Mouse (Mus musculus): ENCODE results near the gene 4931429L15Rik. TPM values are rescaled to one million over a fixed set of nuclear protein-coding genes. Genes with fewer than 3 reads are reported as not detected.

Gene 4931429L15Rik
- polyA plus RNA-seq, 1 experiment from 2014 or later = not detected

DNA sequence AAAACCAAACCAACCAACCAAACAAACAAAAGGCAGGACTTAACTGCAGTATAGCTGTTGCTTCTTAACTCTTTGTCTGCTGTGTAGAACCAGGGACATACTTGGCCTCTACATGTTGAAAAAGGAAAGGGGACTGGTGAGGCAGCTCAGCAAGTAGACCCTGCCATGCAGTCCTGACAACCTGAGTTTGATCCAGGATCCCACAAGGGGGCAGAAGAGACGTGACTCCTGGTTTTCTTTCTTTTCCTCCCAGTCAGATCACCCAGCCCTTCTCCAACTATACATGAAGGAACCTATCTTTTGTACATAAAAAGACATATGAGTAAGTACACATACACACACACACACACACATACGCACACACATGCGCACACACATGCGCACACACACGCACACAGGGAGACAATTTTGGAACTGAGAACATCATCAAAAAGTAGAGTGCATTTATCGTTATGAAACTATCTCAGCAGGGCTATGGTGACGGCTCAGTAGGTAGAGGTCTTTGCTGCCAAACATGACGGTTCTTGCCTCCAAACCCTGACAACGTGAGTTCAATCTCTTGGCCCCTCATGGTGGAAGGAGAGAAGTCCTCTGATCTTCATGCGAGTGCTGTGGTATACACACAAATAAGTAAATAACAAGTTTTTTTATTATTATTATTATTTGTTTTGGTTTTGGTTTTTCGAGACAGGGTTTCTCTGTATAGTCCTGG is 7.1 kb upstream of the 4931429L15Rik start:
- H3K9me3 ChIP-seq = no peaks in the 10 kb centered on the region
- 87% methylated on average over 11 of the region's 11 CpGs for WGBS
- no peak overlapping the region for H3K4me3 ChIP-seq
- H3K4me2 ChIP-seq = no peak overlapping the region
- peaks cover 11% of the 10 kb centered on the region for H3K4me1 ChIP-seq
- H3K27ac ChIP-seq = no peak overlapping the region
- ATAC-seq (ENCODE audit: borderline replicate concordance, extremely low read depth, low FRiP score, low TSS enrichment) = no peak
- H3K36me3 ChIP-seq = no peaks in the 10 kb centered on the region
- 0 out of 2 replicates have a peak, but pooled peaks cover 8% of the 10 kb centered on the region for H3K27me3 ChIP-seq
- no peak overlapping the region for H3K9ac ChIP-seq

DNA sequence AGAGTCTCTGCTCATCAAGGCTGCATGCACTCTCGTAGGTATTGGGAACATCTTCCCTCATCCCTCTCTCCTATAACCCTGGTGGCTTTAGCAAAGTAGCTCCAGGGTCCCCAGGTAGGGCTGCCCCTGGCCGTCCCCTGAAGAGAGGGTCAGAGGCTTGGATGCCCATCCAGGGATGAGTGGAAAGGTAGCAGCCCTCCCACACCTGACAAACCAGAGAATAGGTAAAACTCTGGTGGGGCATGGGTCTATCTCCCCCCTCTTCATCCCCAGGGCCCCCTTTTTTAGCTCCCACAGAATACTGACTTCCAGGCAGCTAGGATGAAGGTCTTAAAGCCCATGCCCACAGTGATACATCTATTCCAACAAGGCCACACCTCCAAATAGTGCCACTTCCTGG is 675 bp upstream of the 4931429L15Rik start:
- Histone ChIP-seq H3K9me3 (no peaks in the 10 kb centered on the region), H3K4me3 (no peak overlapping the region), H3K27me3 (no peaks in the 10 kb centered on the region), H3K9ac (no peak overlapping the region), H3K27ac (no peak overlapping the region), H3K36me3 (no peaks in the 10 kb centered on the region), H3K4me1 (no peaks in the 10 kb centered on the region), H3K4me2 (no peak overlapping the region)
- 79% methylated on average over 2 of the region's 2 CpGs for WGBS
- no peak for ATAC-seq (ENCODE audit: borderline replicate concordance, extremely low read depth, low FRiP score, low TSS enrichment)

DNA sequence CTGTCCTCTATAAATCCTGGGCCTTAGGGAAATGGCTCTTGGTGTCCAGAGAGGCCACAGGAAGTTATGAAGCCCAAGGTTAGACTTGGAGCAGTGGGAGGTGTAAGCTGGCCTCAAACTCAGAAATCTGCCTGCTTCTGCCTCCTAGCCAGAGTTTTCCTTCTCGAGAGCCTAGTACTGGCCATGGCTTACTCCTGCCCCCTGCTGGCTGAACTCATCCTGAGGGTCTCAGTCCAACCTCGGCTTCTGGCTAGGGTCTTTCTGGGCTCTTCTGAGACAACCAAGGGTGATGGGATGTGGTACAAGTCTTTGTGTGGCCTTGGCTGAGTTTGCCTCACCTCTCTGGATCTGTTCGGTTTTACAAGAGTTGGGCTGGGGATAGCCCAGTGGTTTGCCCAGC is 1.8 kb downstream of the 4931429L15Rik start:
- ATAC-seq (ENCODE audit: borderline replicate concordance, extremely low read depth, low FRiP score, low TSS enrichment) = no peak
- Histone ChIP-seq H3K9me3 (no peaks in the 10 kb centered on the region), H3K9ac (no peak overlapping the region), H3K4me3 (no peak overlapping the region), H3K27me3 (no peaks in the 10 kb centered on the region), H3K4me2 (no peak overlapping the region), H3K36me3 (no peaks in the 10 kb centered on the region), H3K4me1 (no peaks in the 10 kb centered on the region), H3K27ac (no peak overlapping the region)
- 86% methylated on average over 3 of the region's 3 CpGs for WGBS

DNA sequence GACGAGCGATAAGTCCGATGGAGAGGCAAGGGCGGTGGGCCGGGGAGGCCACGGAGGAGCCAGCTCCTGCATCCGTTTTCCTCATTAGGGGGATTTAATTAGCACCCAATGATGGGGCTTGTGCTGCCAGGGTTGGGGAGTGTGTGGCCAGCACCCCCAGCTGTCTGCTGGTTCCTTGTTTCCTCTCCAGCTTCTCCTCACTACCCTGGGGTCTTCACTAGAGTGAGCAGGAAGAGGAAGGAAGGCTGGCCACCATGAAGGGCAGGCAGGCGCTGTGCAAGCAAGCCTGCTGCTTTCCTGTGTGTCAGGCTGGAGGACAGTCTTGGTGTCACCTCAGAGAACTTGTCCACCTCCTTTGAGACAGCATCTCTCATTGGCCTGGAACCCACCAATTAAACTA is 2.9 kb downstream of the 4931429L15Rik start:
- no peak overlapping the region for H3K9ac ChIP-seq
- H3K27ac ChIP-seq = no peak overlapping the region
- H3K36me3 ChIP-seq = no peaks in the 10 kb centered on the region
- H3K9me3 ChIP-seq = no peaks in the 10 kb centered on the region
- no peaks in the 10 kb centered on the region for H3K27me3 ChIP-seq
- no peaks in the 10 kb centered on the region for H3K4me1 ChIP-seq
- ATAC-seq (ENCODE audit: borderline replicate concordance, extremely low read depth, low FRiP score, low TSS enrichment) = no peak
- H3K4me3 ChIP-seq = no peak overlapping the region
- no peak overlapping the region for H3K4me2 ChIP-seq
- 56% methylated on average over 8 of the region's 8 CpGs for WGBS

DNA sequence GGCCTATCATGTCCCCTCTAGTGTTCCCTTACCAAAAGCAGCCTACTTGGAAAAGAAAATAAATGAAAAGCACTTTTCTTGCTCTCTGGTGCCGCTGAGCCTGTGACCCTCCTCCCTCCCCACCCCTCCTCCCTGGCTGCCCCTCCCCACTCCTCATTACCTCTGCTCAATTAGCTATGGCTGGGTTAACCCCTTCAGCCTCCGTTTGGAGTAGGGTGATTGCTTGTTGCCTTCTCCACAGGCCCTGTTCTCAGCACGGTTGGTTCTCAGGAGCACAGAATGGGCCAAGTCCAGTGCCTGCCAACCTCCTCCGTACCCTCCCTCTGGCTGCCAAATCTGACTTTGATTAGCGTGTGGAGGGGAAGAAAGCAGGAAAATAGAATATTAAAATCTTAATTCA is 3.4 kb downstream of the 4931429L15Rik start:
- no peak overlapping the region for H3K4me3 ChIP-seq
- WGBS = 35% methylated on average over 5 of the region's 5 CpGs
- H3K36me3 ChIP-seq = no peaks in the 10 kb centered on the region
- H3K4me2 ChIP-seq = no peak overlapping the region
- no peak overlapping the region for H3K9ac ChIP-seq
- no peak overlapping the region for H3K27ac ChIP-seq
- no peaks in the 10 kb centered on the region for H3K4me1 ChIP-seq
- H3K27me3 ChIP-seq = no peaks in the 10 kb centered on the region
- ATAC-seq (ENCODE audit: borderline replicate concordance, extremely low read depth, low FRiP score, low TSS enrichment) = no peak
- H3K9me3 ChIP-seq = no peaks in the 10 kb centered on the region

DNA sequence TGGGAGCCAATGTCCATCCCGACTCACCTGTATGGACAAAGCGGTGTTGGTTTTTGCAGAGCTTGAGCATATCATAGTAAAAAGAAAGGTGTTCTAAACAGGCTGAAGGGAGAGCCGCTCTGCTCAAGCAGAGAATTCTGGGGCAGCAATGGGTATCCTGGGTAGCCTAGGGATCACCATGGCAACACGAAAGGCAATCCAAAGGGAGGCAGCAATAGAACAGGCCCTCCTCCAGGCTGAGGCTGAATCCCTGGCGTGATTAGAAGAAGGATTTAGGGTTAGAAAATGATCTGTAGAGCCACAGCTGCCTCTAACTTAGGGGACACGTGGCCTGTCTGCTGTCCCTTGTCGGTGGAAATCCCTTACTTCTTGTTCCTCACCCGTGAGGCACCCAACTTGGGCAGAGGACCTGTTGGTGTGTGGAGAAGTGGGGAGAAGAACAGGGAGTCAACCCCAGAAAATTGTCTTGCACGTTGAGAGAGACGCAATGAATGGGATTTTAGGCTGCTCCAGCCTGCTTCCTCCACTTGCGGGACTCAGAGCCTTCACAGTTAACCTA is 3.9 kb downstream of the 4931429L15Rik start:
- Histone ChIP-seq H3K4me3 (no peak overlapping the region), H3K36me3 (no peaks in the 10 kb centered on the region), H3K4me2 (no peak overlapping the region), H3K27me3 (no peaks in the 10 kb centered on the region), H3K9me3 (no peaks in the 10 kb centered on the region), H3K9ac (no peak overlapping the region), H3K4me1 (no peaks in the 10 kb centered on the region), H3K27ac (no peak overlapping the region)
- WGBS = 61% methylated on average over 11 of the region's 11 CpGs
- no peak for ATAC-seq (ENCODE audit: borderline replicate concordance, extremely low read depth, low FRiP score, low TSS enrichment)

DNA sequence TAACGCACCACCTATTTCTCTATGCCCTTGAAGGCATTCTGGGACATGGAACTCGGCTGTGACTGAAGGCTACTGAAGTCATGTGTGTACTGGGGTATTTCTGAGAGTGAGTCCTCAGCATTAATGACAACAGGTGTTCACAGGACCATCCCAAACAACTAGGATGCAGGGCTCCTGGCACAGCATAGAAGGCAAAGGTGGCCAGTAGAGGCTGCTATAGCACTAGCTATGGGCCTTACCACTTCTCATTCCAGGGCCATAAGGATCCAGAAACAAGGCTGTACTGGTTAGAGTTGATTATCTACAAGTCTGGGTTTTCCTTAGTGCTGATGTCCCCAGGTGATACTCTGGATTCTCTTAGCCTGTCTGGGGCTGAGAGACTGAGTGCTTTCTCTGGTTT is 4.9 kb downstream of the 4931429L15Rik start:
- H3K4me2 ChIP-seq = no peak overlapping the region
- 42% methylated on average over 2 of the region's 2 CpGs for WGBS

DNA sequence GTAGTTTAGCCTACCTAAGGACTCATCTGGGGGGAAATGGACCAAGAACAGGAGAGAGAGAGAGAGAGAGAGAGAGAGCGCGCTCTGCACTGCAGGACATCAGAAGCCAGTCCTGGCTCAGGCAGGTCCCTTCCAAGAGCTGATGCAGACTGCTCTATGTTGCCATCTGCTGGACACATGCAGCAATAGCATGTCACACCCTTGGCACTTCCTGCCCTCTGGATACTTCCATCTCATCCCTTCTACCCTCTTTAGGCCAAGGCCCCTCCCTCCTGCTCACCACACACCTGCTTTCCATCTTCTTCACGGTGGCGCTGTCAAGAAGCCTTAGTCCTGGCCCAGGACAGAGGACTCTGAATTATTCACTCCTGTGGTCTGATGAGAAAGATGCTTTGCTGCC is 5.3 kb downstream of the 4931429L15Rik start:
- Histone ChIP-seq H3K4me3 (no peak overlapping the region), H3K27me3 (no peaks in the 10 kb centered on the region), H3K4me1 (no peaks in the 10 kb centered on the region), H3K9ac (no peak overlapping the region), H3K4me2 (no peak overlapping the region), H3K36me3 (no peaks in the 10 kb centered on the region), H3K9me3 (no peaks in the 10 kb centered on the region), H3K27ac (no peak overlapping the region)
- peak; percentile 63; the same call in 1 of the 2 replicates for ATAC-seq (ENCODE audit: borderline replicate concordance, extremely low read depth, low FRiP score, low TSS enrichment)
- 5% methylated on average over 4 of the region's 4 CpGs for WGBS

More for the DNA sequence above, 4.9 kb downstream of the 4931429L15Rik start:
- Histone ChIP-seq H3K9me3 (no peaks in the 10 kb centered on the region), H3K9ac (no peak overlapping the region), H3K4me1 (no peaks in the 10 kb centered on the region), H3K27me3 (no peaks in the 10 kb centered on the region), H3K4me3 (no peak overlapping the region), H3K36me3 (no peaks in the 10 kb centered on the region), H3K27ac (no peak overlapping the region)
- ATAC-seq (ENCODE audit: borderline replicate concordance, extremely low read depth, low FRiP score, low TSS enrichment) = no peak

DNA sequence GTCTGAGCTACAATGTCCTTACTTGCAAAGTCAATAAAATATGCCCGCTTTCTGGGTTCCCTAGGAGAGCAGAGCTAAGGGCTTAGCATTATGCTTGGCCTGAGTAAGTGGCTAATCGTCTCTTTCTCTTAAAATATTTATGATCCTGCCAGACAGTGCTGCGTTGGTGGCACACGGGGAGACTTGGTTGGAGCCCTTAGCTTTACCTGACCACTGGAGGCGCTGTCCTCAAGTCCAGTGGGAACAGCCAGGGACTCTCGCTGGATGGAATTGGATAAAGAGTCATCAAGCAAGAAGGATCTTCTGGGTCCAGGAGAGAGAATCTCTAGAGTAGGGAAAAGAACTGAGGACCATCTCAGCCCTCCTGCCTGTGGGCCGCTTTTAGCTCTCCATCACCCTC is 10.7 kb downstream of the 4931429L15Rik start:
- Histone ChIP-seq H3K4me1 (no peaks in the 10 kb centered on the region), H3K27ac (no peak overlapping the region), H3K4me3 (no peak overlapping the region), H3K4me2 (no peak overlapping the region), H3K9me3 (no peaks in the 10 kb centered on the region), H3K9ac (no peak overlapping the region), H3K36me3 (no peaks in the 10 kb centered on the region), H3K27me3 (no peaks in the 10 kb centered on the region)
- ATAC-seq (ENCODE audit: borderline replicate concordance, extremely low read depth, low FRiP score, low TSS enrichment) = no peak
- WGBS = 11% methylated on average over 7 of the region's 7 CpGs

DNA sequence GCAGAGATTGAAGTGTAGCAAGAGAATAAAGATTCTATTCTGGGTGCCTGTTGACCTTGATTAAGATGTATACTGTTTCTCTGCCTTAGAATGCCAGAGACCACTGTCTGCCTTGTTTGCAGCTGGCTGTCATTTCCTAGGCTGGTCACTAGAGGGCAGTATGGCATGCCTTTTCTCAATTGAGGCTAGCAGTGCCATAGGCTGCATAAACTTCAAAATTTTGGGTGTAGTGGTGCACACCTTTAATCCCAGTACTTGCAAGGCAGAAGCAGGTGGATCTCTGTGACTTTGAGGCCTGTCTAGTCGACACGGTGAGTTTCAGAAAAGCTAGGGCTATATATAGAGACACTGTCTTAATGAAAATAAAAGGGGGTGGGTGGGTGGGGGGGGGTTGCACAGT is 17.6 kb downstream of the 4931429L15Rik start:
- WGBS = 8% methylated on average over 2 of the region's 2 CpGs
- Histone ChIP-seq H3K4me1 (no peaks in the 10 kb centered on the region), H3K4me3 (no peak overlapping the region), H3K4me2 (no peak overlapping the region), H3K27ac (no peak overlapping the region), H3K9ac (no peak overlapping the region), H3K27me3 (no peaks in the 10 kb centered on the region), H3K9me3 (no peaks in the 10 kb centered on the region), H3K36me3 (peaks cover 27% of the 10 kb centered on the region)
- ATAC-seq (ENCODE audit: borderline replicate concordance, extremely low read depth, low FRiP score, low TSS enrichment) = no peak

DNA sequence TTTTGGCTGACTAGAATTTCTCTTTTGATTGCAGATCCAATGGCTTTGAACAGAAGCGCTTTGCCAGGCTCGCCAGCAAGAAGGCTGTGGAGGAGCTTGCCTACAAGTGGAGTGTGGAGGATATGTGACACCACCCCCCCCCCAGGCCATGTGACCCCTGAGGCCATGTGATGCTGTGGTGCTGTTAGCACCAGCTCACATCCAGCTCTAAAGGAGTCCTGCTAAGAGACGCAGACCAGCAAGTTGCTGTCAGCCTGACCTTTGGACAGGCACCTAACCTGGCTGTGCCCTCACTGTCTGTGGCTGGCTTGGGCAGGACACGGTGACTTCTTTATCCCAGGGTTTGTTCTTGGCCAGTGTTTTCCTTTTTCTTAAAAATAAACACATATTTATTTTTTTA is 21.4 kb downstream of the 4931429L15Rik start:
- Histone ChIP-seq H3K9ac (no peak overlapping the region), H3K4me3 (no peak overlapping the region), H3K27ac (no peak overlapping the region), H3K36me3 (peaks cover 53% of the 10 kb centered on the region), H3K4me1 (no peaks in the 10 kb centered on the region), H3K9me3 (no peaks in the 10 kb centered on the region), H3K4me2 (no peak overlapping the region), H3K27me3 (no peaks in the 10 kb centered on the region)
- WGBS = 83% methylated on average over 4 of the region's 4 CpGs
- ATAC-seq (ENCODE audit: borderline replicate concordance, extremely low read depth, low FRiP score, low TSS enrichment) = no peak

DNA sequence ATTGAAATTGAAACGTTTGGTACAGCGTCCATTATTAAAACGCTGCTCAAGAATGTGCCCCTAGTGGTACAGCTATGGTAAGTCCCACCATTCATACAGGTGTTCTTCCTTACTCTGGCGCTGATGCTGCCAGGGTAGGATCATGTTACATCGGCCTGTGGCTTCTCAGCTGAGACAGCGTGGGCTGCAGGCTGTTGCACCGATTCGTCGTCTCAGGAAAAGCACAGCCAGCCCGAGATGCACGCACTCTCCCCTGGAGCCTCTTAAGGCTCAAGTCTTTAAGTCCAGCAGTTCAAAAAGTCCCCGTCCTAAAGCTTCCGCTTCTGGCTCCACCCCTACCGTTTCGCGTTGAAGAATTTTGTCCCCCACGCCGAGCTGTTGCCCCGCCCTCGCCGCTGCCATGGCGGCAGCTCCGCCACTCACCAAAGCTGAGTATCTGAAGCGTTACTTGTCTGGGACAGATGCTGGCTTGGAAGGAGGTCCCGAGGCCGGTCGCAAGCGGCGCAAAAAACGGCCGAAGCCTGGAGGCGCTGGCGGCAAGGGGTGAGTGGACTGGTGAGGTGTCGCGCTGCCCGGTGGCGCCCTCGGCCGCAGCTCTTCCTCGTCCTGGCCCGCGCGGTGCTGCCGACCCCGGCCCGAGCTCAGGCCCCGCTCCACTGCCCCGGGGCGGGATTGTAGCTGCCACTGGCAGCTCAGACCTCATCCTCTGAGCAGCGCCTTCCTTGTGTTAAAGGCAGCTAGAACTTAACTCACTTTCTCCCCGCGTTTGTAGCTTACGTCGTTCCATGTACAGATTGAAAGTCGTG is 37.0 kb downstream of the 4931429L15Rik start, which contains the start of gene Bud13:
TSS of gene Bud13 (plus strand) at position 378 of the 806 bp plus-strand sequence.
- Histone ChIP-seq H3K27me3 (no peaks in the 10 kb centered on the region), H3K36me3 (peaks cover 50% of the 10 kb centered on the region), H3K9ac (peak within 1 kb of the TSS; percentile 81), H3K9me3 (no peaks in the 10 kb centered on the region), H3K27ac (peak within 1 kb of the TSS; percentile 94), H3K4me3 (peak within 1 kb of the TSS; percentile 78), H3K4me2 (peak within 1 kb of the TSS; percentile 78), H3K4me1 (peaks cover 14% of the 10 kb centered on the region)
- ATAC-seq (ENCODE audit: borderline replicate concordance, extremely low read depth, low FRiP score, low TSS enrichment) = peak; percentile 90
- WGBS = under 1% methylated on average over 55 of the region's 55 CpGs
